Mouse (Mus musculus): ENCODE data around the gene Nlrp9a. TPM values are rescaled to one million over a fixed set of nuclear protein-coding genes. Genes with fewer than 3 reads are reported as not detected.

Nlrp9a gene
- not detected for polyA plus RNA-seq (2017; shearing (Covaris generic))

GRCm38 (mm10) chr7:26534723-26535122 is at the start of gene Nlrp9a:
Nlrp9a (plus strand) TSS chr7:26535023.

GRCm38 (mm10) chr7:26618364-26618763 is 83.5 kb downstream of the Nlrp9a start, which contains the start of gene Vmn1r185:
Vmn1r185 (minus strand) TSS chr7:26618464.

Other genes with a start within 250 kb of the Nlrp9a start
- gene Cyp2a4, start 227.9 kb upstream of the Nlrp9a start, polyA plus RNA-seq (2017; shearing (Covaris generic)): not detected
- 0.12 TPM for gene Nlrp9c, start 131.3 kb upstream of the Nlrp9a start, polyA plus RNA-seq (2017; shearing (Covaris generic))
- gene Nlrp4a, start 99.9 kb upstream of the Nlrp9a start, polyA plus RNA-seq (2017; shearing (Covaris generic)): not detected
- gene Vmn1r185, start 83.4 kb downstream of the Nlrp9a start, polyA plus RNA-seq (2017; shearing (Covaris generic)): 0.22 TPM
- gene Cyp2b23, start 151.4 kb downstream of the Nlrp9a start, polyA plus RNA-seq (2017; shearing (Covaris generic)): not detected
- gene Cyp2b19, start 222.1 kb downstream of the Nlrp9a start, polyA plus RNA-seq (2017; shearing (Covaris generic)): not detected

Measured in effector memory CD4-positive, alpha-beta T cell, adult 5 months (primary cell).